Mouse (Mus musculus): ENCODE measurements around the gene Rcor1.

Gene Rcor1

GRCm38 (mm10) chr12:111089145-111089544 lies 50.0 kb downstream of the Rcor1 start:
- no peaks in the 10 kb centered on the region for H3K9me3 ChIP-seq (ENCODE audit: low read length)
- H3K4me1 ChIP-seq (replicated peaks; ENCODE audit: low read depth, low read length): peaks cover 27% of the 10 kb centered on the region
- peaks cover 27% of the 10 kb centered on the region for H3K36me3 ChIP-seq (ENCODE audit: insufficient read depth, low read length)
- no peak overlapping the region for H3K4me3 ChIP-seq (replicated peaks; ENCODE audit: low read length)
- TF ChIP-seq NANOG (IDR thresholded peaks at IDR 0.05; ENCODE audit: borderline replicate concordance, low read length): no peak
- TF ChIP-seq POU5F1 (IDR thresholded peaks at IDR 0.05; ENCODE audit: borderline replicate concordance, low read length): no peak
- TF ChIP-seq CTCF (conservative IDR thresholded peaks at IDR 0.05; ENCODE audit: low read length): no peak
- no peaks in the 10 kb centered on the region for H3K27me3 ChIP-seq (ENCODE audit: insufficient read depth, low read length)

- Histone ChIP-seq H3K4me3 (replicated peaks; ENCODE audit: low read length) (no peak overlapping the region), H3K36me3 (ENCODE audit: insufficient read depth, low read length) (peaks cover 24% of the 10 kb centered on the region; the same call in 1 of the 2 replicates), H3K9me3 (ENCODE audit: low read length) (no peaks in the 10 kb centered on the region), H3K27me3 (ENCODE audit: insufficient read depth, low read length) (no peaks in the 10 kb centered on the region), H3K4me1 (replicated peaks; ENCODE audit: low read depth, low read length) (peaks cover 27% of the 10 kb centered on the region)
- TF ChIP-seq CTCF (conservative IDR thresholded peaks at IDR 0.05; ENCODE audit: low read length) (no peak), POU5F1 (IDR thresholded peaks at IDR 0.05; ENCODE audit: borderline replicate concordance, low read length) (no peak), NANOG (IDR thresholded peaks at IDR 0.05; ENCODE audit: borderline replicate concordance, low read length) (no peak)
Measured at GRCm38 (mm10) chr12:111090801-111091200, 51.6 kb downstream of the Rcor1 start.

- Histone ChIP-seq H3K4me1 (replicated peaks; ENCODE audit: low read depth, low read length) (peaks cover 24% of the 10 kb centered on the region), H3K36me3 (ENCODE audit: insufficient read depth, low read length) (peaks cover 30% of the 10 kb centered on the region), H3K9me3 (ENCODE audit: low read length) (no peaks in the 10 kb centered on the region), H3K4me3 (replicated peaks; ENCODE audit: low read length) (no peak overlapping the region), H3K27me3 (ENCODE audit: insufficient read depth, low read length) (no peaks in the 10 kb centered on the region)
- no peak for TF ChIP-seq POU5F1 (IDR thresholded peaks at IDR 0.05; ENCODE audit: borderline replicate concordance, low read length)
- TF ChIP-seq NANOG (IDR thresholded peaks at IDR 0.05; ENCODE audit: borderline replicate concordance, low read length): no peak
- no peak for TF ChIP-seq CTCF (conservative IDR thresholded peaks at IDR 0.05; ENCODE audit: low read length)
Measured at GRCm38 (mm10) chr12:111091981-111092380, 52.8 kb downstream of the Rcor1 start.

DNA sequence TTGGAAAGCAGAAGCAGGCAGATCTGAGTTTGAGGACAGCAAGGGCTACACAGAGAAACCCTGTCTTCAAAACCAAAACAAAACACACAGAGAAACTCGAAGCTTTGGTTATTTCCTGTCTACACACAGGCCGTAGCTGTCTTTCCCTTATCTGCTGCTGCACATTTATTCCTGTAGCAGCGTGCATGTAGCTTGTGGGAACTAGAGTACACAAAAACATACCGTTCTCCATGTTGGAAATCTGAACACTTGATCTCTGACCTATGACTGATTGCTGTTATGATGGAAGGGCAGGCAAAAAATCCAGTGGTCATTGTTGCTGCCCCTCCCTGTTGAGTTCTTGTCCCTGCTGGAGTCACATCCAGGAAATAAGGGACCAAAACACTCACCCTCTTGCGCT lies 54.9 kb downstream of the Rcor1 start:
- Histone ChIP-seq H3K36me3 (ENCODE audit: insufficient read depth, low read length) (peaks cover 34% of the 10 kb centered on the region), H3K27me3 (ENCODE audit: insufficient read depth, low read length) (no peaks in the 10 kb centered on the region), H3K9me3 (ENCODE audit: low read length) (no peaks in the 10 kb centered on the region), H3K4me1 (replicated peaks; ENCODE audit: low read depth, low read length) (peaks cover 6% of the 10 kb centered on the region), H3K4me3 (replicated peaks; ENCODE audit: low read length) (no peak overlapping the region)
- no peak for TF ChIP-seq POU5F1 (IDR thresholded peaks at IDR 0.05; ENCODE audit: borderline replicate concordance, low read length)

DNA sequence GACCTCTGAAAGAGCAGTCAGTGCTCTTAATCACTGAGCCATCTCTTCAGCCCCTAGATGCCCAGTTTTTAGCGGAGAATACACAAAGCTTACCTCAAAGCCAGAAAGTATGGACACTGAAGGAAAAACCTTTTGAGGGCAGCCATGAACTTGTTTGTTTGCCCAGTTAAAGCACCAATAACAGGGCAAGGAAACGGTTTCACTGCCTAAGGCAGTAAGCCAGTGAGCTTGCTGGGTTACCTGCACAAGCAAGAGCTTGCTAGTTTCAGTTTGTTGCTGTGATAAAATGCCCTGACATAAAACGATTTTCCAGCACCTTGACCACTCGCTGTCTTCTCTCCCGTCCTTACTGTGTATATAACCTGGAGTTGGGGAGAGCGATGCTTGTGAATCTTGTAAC lies 55.9 kb downstream of the Rcor1 start:
- no peak overlapping the region for H3K4me3 ChIP-seq (replicated peaks; ENCODE audit: low read length)
- H3K4me1 ChIP-seq (replicated peaks; ENCODE audit: low read depth, low read length): peaks cover 2% of the 10 kb centered on the region; the same call in 1 of the 2 replicates
- H3K27me3 ChIP-seq (ENCODE audit: insufficient read depth, low read length): no peaks in the 10 kb centered on the region
- H3K36me3 ChIP-seq (ENCODE audit: insufficient read depth, low read length): peaks cover 34% of the 10 kb centered on the region
- no peaks in the 10 kb centered on the region for H3K9me3 ChIP-seq (ENCODE audit: low read length)
- TF ChIP-seq POU5F1 (IDR thresholded peaks at IDR 0.05; ENCODE audit: borderline replicate concordance, low read length) (no peak), NANOG (IDR thresholded peaks at IDR 0.05; ENCODE audit: borderline replicate concordance, low read length) (no peak), CTCF (conservative IDR thresholded peaks at IDR 0.05; ENCODE audit: low read length) (no peak)

- TF ChIP-seq NANOG (IDR thresholded peaks at IDR 0.05; ENCODE audit: borderline replicate concordance, low read length) (no peak), POU5F1 (IDR thresholded peaks at IDR 0.05; ENCODE audit: borderline replicate concordance, low read length) (no peak), CTCF (conservative IDR thresholded peaks at IDR 0.05; ENCODE audit: low read length) (no peak)
- H3K4me1 ChIP-seq (replicated peaks; ENCODE audit: low read depth, low read length): peaks cover 2% of the 10 kb centered on the region; the same call in 1 of the 2 replicates
- H3K4me3 ChIP-seq (replicated peaks; ENCODE audit: low read length): no peak overlapping the region
- H3K9me3 ChIP-seq (ENCODE audit: low read length): no peaks in the 10 kb centered on the region
- peaks cover 38% of the 10 kb centered on the region for H3K36me3 ChIP-seq (ENCODE audit: insufficient read depth, low read length)
- no peaks in the 10 kb centered on the region for H3K27me3 ChIP-seq (ENCODE audit: insufficient read depth, low read length)
Measured at GRCm38 (mm10) chr12:111096249-111096648, 57.1 kb downstream of the Rcor1 start.

DNA sequence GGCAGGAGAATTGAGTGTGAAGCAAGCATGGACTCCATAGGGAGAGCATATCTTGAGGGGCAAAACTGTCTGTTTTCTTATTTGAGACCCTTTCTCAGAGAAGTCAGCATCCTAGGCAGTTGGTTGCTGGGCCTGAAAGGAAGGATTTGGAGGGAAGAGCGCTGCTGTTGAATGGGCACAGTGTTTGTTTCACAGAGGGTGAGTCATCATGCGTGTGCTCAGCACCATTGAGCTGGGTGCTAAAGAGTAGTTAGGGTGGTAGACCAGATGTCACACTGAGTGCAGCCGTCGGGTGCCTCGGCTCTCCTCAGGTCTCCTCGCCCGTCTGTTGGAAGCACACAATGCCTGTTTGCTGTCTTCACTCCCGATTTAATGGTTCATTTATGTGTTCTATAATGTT lies 57.9 kb downstream of the Rcor1 start:
- peaks cover 42% of the 10 kb centered on the region for H3K36me3 ChIP-seq (ENCODE audit: insufficient read depth, low read length)
- TF ChIP-seq POU5F1 (IDR thresholded peaks at IDR 0.05; ENCODE audit: borderline replicate concordance, low read length): no peak
- no peak for TF ChIP-seq NANOG (IDR thresholded peaks at IDR 0.05; ENCODE audit: borderline replicate concordance, low read length)
- TF ChIP-seq CTCF (conservative IDR thresholded peaks at IDR 0.05; ENCODE audit: low read length): no peak
- no peaks in the 10 kb centered on the region for H3K27me3 ChIP-seq (ENCODE audit: insufficient read depth, low read length)
- peaks cover 2% of the 10 kb centered on the region; the same call in 1 of the 2 replicates for H3K4me1 ChIP-seq (replicated peaks; ENCODE audit: low read depth, low read length)
- no peak overlapping the region for H3K4me3 ChIP-seq (replicated peaks; ENCODE audit: low read length)
- H3K9me3 ChIP-seq (ENCODE audit: low read length): no peaks in the 10 kb centered on the region

GRCm38 (mm10) chr12:111111176-111111575 lies 72.0 kb downstream of the Rcor1 start:
- no peak overlapping the region for H3K4me3 ChIP-seq (replicated peaks; ENCODE audit: low read length)
- peaks cover 12% of the 10 kb centered on the region for H3K4me1 ChIP-seq (replicated peaks; ENCODE audit: low read depth, low read length)
- H3K36me3 ChIP-seq (ENCODE audit: insufficient read depth, low read length): peaks cover 93% of the 10 kb centered on the region
- TF ChIP-seq CTCF (conservative IDR thresholded peaks at IDR 0.05; ENCODE audit: low read length): no peak
- TF ChIP-seq POU5F1 (IDR thresholded peaks at IDR 0.05; ENCODE audit: borderline replicate concordance, low read length): no peak
- TF ChIP-seq NANOG (IDR thresholded peaks at IDR 0.05; ENCODE audit: borderline replicate concordance, low read length): no peak
- no peaks in the 10 kb centered on the region for H3K27me3 ChIP-seq (ENCODE audit: insufficient read depth, low read length)
- H3K9me3 ChIP-seq (ENCODE audit: low read length): no peaks in the 10 kb centered on the region

DNA sequence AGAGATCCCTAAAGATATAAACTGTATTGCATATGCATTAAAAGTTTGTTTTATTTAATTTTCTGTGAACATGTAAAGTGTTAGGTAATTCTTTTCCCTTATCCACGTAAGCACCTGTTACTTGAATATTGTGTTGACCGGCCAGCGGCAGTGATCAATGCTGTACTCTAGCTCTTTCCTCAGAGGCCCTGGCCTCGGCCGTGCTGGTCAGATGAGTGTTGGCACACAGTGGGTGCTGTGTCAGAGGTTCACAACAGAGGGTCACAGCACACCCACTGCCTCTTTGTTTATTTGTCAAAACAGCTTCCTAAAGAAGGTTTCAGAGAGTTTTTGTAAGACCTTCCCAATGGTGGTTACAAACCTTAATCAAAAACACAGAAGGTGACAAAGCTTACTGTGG lies 75.4 kb downstream of the Rcor1 start:
- Histone ChIP-seq H3K9me3 (ENCODE audit: low read length) (no peaks in the 10 kb centered on the region), H3K4me1 (replicated peaks; ENCODE audit: low read depth, low read length) (peaks cover 19% of the 10 kb centered on the region), H3K36me3 (ENCODE audit: insufficient read depth, low read length) (peaks cover 89% of the 10 kb centered on the region), H3K27me3 (ENCODE audit: insufficient read depth, low read length) (no peaks in the 10 kb centered on the region), H3K4me3 (replicated peaks; ENCODE audit: low read length) (no peak overlapping the region)
- no peak for TF ChIP-seq NANOG (IDR thresholded peaks at IDR 0.05; ENCODE audit: borderline replicate concordance, low read length)
- no peak for TF ChIP-seq POU5F1 (IDR thresholded peaks at IDR 0.05; ENCODE audit: borderline replicate concordance, low read length)
- no peak for TF ChIP-seq CTCF (conservative IDR thresholded peaks at IDR 0.05; ENCODE audit: low read length)
